Mouse (Mus musculus) heart, postnatal 0 days (tissue): Measurements from ENCODE around the gene Amer2. TPM values are rescaled to one million over a fixed set of nuclear protein-coding genes. Genes with fewer than 3 reads are reported as not detected.

Experiments used
- ATAC-seq: fragments of 200-750 bp; cut with Nextera tagmentation; 2 replicates; pipeline ENCODE4 v1.8.0; 2017; ENCODE audit warnings: low read depth, moderate number of reproducible peaks, moderate library complexity; ENCODE audit not compliant: insufficient read depth
- DNase-seq: peaks from one replicate; pipeline ENCODE4 v3.0.0-alpha.2; 2016; ENCODE audit warnings: low spot score
- H3K27ac ChIP-seq: fragments of 300-500 bp; sonication (generic); 2 replicates; pipeline ENCODE4 v1.5.1; 2014; ENCODE audit warnings: low read depth, mild to moderate bottlenecking
- H3K27me3 ChIP-seq: fragments of 300-500 bp; sonication (generic); 2 replicates; pipeline ENCODE4 v1.6.1; 2014; ENCODE audit warnings: low read length, mixed read lengths; ENCODE audit not compliant: control insufficient read depth, insufficient read depth
- H3K36me3 ChIP-seq: fragments of 300-500 bp; sonication (generic); replicated peaks from 2 replicates; pipeline ENCODE4 v1.6.1; 2014; ENCODE audit warnings: low read length, mixed read lengths; ENCODE audit not compliant: control insufficient read depth, insufficient read depth
- H3K4me1 ChIP-seq: fragments of 300-500 bp; sonication (generic); 2 replicates; pipeline ENCODE4 v1.6.1; 2014; ENCODE audit warnings: antibody characterized with exemption; ENCODE audit not compliant: control insufficient read depth, insufficient read depth
- H3K4me2 ChIP-seq: fragments of 300-500 bp; sonication (generic); 2 replicates; pipeline ENCODE4 v1.6.1; 2014; ENCODE audit warnings: low read depth, mild to moderate bottlenecking, low read length, moderate library complexity
- H3K4me3 ChIP-seq: fragments of 300-500 bp; sonication (generic); 2 replicates; pipeline ENCODE4 v1.5.1; 2014; ENCODE audit warnings: low read depth, low read length
- H3K9ac ChIP-seq: fragments of 300-500 bp; sonication (generic); replicated peaks from 2 replicates; pipeline ENCODE4 v1.6.1; 2014; ENCODE audit warnings: low read depth, low read length, mixed read lengths
- H3K9me3 ChIP-seq: fragments of 300-500 bp; sonication (generic); replicated peaks from 2 replicates; pipeline ENCODE4 v1.6.1; 2016; ENCODE audit warnings: low read length; ENCODE audit not compliant: control insufficient read depth
- CTCF ChIP-seq: IDR thresholded peaks from 2 replicates; pipeline ENCODE4 v1.5.1; 2016; ENCODE audit warnings: antibody characterized with exemption, control low read depth, low read depth
- EP300 ChIP-seq: IDR thresholded peaks from 2 replicates; pipeline ENCODE4 v1.6.1; 2016; ENCODE audit warnings: antibody characterized with exemption, low read depth
- WGBS: fragments of 180-500 bp; shearing (Covaris S2); extraction: QIAGEN DNeasy Blood & Tissue Kit; methylation state at CpG from one replicate; pipeline ENCODE4 v1.1.7; 2014; 5-methylcytosine and 5-hydroxymethylcytosine counted together
- polyA plus RNA-seq: library from polyadenylated mRNA; unstranded; fragments of >200 nt; fragmentation: Nextera tagmentation; extraction: Ambion mirVana; gene quantifications from 2 replicates; pipeline ENCODE4 v1.2.1, GENCODE M21; 2015
- total RNA-seq: library from RNA; depleted of rRNA; stranded (reverse); fragments of >200 nt; gene quantifications from 2 replicates; pipeline ENCODE4 v1.2.3, GENCODE M21; 2014; ENCODE audit warnings: low replicate concordance

Amer2 gene
- total and polyA plus RNA-seq, 2 experiments from 2014 or later = 0.10 TPM; not detected in 1

GRCm38 (mm10) chr14:60388332-60388731, 15.3 kb downstream of the Amer2 start:
- H3K4me3 ChIP-seq = no peak overlapping the region
- H3K27me3 ChIP-seq = no peaks in the 10 kb centered on the region
- no peaks in the 10 kb centered on the region for H3K36me3 ChIP-seq
- 78% methylated on average over 2 of the region's 2 CpGs for WGBS
- H3K4me1 ChIP-seq = no peaks in the 10 kb centered on the region
- no peak overlapping the region for H3K4me2 ChIP-seq
- no peak overlapping the region for H3K27ac ChIP-seq
- no peaks in the 10 kb centered on the region for H3K9me3 ChIP-seq
- DNase-seq (no peak), ATAC-seq (no peak)
- TF ChIP-seq EP300 (no peak), CTCF (no peak)
- no peak overlapping the region for H3K9ac ChIP-seq

GRCm38 (mm10) chr14:60392202-60392601, 19.1 kb downstream of the Amer2 start:
- WGBS = 64% methylated on average over 2 of the region's 2 CpGs
- Histone ChIP-seq H3K9ac (no peak overlapping the region), H3K9me3 (no peaks in the 10 kb centered on the region), H3K27me3 (no peaks in the 10 kb centered on the region), H3K36me3 (no peaks in the 10 kb centered on the region), H3K4me3 (no peak overlapping the region), H3K4me1 (no peaks in the 10 kb centered on the region), H3K4me2 (no peak overlapping the region), H3K27ac (no peak overlapping the region)
- DNase-seq (no peak), ATAC-seq (no peak)
- no peak for TF ChIP-seq EP300
- TF ChIP-seq CTCF = no peak

GRCm38 (mm10) chr14:60397321-60397720, 24.3 kb downstream of the Amer2 start:
- Histone ChIP-seq H3K36me3 (no peaks in the 10 kb centered on the region), H3K27ac (no peak overlapping the region), H3K4me1 (no peaks in the 10 kb centered on the region), H3K27me3 (no peaks in the 10 kb centered on the region), H3K4me3 (no peak overlapping the region), H3K9ac (no peak overlapping the region), H3K9me3 (no peaks in the 10 kb centered on the region), H3K4me2 (no peak overlapping the region)
- ATAC-seq (no peak), DNase-seq (no peak)
- TF ChIP-seq CTCF (no peak), EP300 (no peak)
- 79% methylated on average over 4 of the region's 4 CpGs for WGBS

- Histone ChIP-seq H3K9me3 (no peaks in the 10 kb centered on the region), H3K4me1 (no peaks in the 10 kb centered on the region), H3K4me2 (no peak overlapping the region), H3K4me3 (no peak overlapping the region), H3K27me3 (no peaks in the 10 kb centered on the region), H3K27ac (no peak overlapping the region), H3K9ac (no peak overlapping the region), H3K36me3 (no peaks in the 10 kb centered on the region)
- TF ChIP-seq CTCF (no peak), EP300 (no peak)
- DNase-seq = no peak
- no peak for ATAC-seq
- 62% methylated on average over 7 of the region's 7 CpGs for WGBS
These were observed 25.8 kb downstream of the Amer2 start for GRCm38 (mm10) chr14:60398861-60399260.

GRCm38 (mm10) chr14:60403228-60403627, 30.2 kb downstream of the Amer2 start:
- H3K9ac ChIP-seq = no peak overlapping the region
- H3K4me2 ChIP-seq = no peak overlapping the region
- 68% methylated on average over 2 of the region's 2 CpGs for WGBS
- DNase-seq = no peak
- ATAC-seq = no peak
- no peaks in the 10 kb centered on the region for H3K4me1 ChIP-seq
- H3K4me3 ChIP-seq = no peak overlapping the region
- no peaks in the 10 kb centered on the region for H3K36me3 ChIP-seq
- TF ChIP-seq CTCF = no peak
- TF ChIP-seq EP300 = no peak
- H3K27me3 ChIP-seq = no peaks in the 10 kb centered on the region
- no peak overlapping the region for H3K27ac ChIP-seq
- H3K9me3 ChIP-seq = no peaks in the 10 kb centered on the region

GRCm38 (mm10) chr14:60405829-60406228, 32.8 kb downstream of the Amer2 start:
- no peak for DNase-seq
- Histone ChIP-seq H3K4me2 (no peak overlapping the region), H3K9me3 (no peaks in the 10 kb centered on the region), H3K4me3 (no peak overlapping the region), H3K36me3 (no peaks in the 10 kb centered on the region), H3K4me1 (no peaks in the 10 kb centered on the region), H3K27me3 (no peaks in the 10 kb centered on the region), H3K27ac (no peak overlapping the region), H3K9ac (no peak overlapping the region)
- no peak for ATAC-seq
- 66% methylated on average over 2 of the region's 2 CpGs for WGBS
- no peak for TF ChIP-seq CTCF
- no peak for TF ChIP-seq EP300
